Mouse (Mus musculus) adrenal gland, adult 18-20 months (tissue): Measurements from ENCODE around the gene Sirt3. TPM values are rescaled to one million over a fixed set of nuclear protein-coding genes. Genes with fewer than 3 reads are reported as not detected.
"Not testable (repeated sequence)": the region's sequence is repeated elsewhere in the genome, so short reads cannot be mapped to it uniquely, and the experiment has no call there.

Source experiments
- DNase-seq, 2 experiments: peaks; one replicate each; pipeline ENCODE4 v3.0.0; 2021 to 2022; ENCODE audit warnings: low spot score in 2 of 2
- total RNA-seq, 2 experiments: library from RNA; stranded (reverse); gene quantifications; 1 replicate in 1 of 2; 2 replicates in 1 of 2; pipeline ENCODE4 v1.2.3; 2021

Gene Sirt3
- total RNA-seq, 2 experiments from 2014 or later, result 28.6 to 45.7 TPM

DNA sequence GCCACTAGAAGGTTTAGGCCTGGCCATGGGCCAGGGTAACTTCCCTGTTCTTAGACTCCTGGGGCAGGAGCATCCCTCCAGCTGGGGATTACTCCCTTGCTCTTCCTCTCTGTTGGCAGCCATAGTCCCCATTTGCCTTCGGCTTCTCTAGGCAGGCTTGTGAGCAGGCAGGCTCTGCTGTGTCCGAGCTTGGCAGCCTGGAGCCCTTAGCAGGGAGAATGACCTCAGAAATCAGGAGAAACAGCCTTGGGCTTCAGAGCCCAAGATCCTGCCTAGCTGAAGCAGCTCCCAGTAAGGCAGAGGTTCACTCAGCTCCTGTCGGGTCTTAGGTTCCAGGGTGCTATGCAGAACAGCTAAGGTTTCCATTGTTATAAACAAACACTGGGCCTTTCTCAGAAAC is 17.0 kb upstream of the Sirt3 start:
- no peak for DNase-seq

- no peak for DNase-seq
Measured at GRCm38 (mm10) chr7:140897863-140898262, 15.8 kb upstream of the Sirt3 start.

GRCm38 (mm10) chr7:140894611-140895010 is 12.5 kb upstream of the Sirt3 start:
- DNase-seq, result no peak

DNA sequence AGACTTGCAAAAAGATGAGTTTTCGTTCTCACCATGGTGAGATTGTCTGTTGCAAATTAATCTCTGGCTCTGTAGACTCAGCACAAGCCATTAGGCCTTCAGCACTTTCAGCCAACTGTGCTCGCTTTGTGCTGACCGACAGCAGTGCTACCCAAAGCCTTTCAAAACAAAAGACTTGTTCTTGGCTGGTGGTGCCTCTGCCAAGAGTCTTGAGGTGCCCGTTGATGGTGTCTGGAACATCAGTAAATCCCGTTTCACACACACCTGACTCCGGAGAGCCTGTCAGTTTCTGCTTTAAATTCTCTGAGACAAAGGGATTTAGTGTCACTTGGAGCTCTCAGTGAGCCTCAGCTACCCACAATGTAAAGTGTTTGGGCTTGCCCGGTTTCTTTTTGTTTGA is 11.9 kb upstream of the Sirt3 start:
- no peak for DNase-seq

- not testable (repeated sequence) for DNase-seq
Measured at GRCm38 (mm10) chr7:140890636-140891035, 8.5 kb upstream of the Sirt3 start.

GRCm38 (mm10) chr7:140882469-140882803 is 327 bp upstream of the Sirt3 start:
- no peak for DNase-seq

GRCm38 (mm10) chr7:140880865-140881515 is 1.1 kb downstream of the Sirt3 start:
- no peak for DNase-seq

- no peak for DNase-seq
Measured at GRCm38 (mm10) chr7:140880419-140880818, 1.7 kb downstream of the Sirt3 start.

GRCm38 (mm10) chr7:140879355-140879754 is 2.8 kb downstream of the Sirt3 start:
- DNase-seq, result no peak

- no peak for DNase-seq
Measured at GRCm38 (mm10) chr7:140877364-140877763, 4.7 kb downstream of the Sirt3 start.

DNA sequence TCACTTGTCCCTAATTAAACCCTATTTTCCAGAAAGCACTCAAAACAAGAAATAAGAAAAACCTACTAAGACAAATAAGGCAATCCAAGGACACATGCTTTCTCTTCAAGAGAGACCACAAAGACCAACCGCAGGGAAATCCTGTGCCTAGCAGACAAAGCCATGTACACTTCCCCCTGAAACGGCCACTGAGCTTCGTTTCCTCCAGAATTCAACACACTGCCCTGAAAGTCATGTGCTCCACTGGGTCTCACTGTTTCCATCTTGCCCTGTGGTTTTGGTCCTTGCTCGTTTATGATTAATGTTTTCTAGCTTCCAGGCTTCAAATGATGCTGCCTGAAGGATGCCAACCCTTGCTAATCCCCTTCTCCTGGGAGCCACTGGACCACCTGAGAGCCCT is 7.9 kb downstream of the Sirt3 start:
- DNase-seq, result no peak

DNA sequence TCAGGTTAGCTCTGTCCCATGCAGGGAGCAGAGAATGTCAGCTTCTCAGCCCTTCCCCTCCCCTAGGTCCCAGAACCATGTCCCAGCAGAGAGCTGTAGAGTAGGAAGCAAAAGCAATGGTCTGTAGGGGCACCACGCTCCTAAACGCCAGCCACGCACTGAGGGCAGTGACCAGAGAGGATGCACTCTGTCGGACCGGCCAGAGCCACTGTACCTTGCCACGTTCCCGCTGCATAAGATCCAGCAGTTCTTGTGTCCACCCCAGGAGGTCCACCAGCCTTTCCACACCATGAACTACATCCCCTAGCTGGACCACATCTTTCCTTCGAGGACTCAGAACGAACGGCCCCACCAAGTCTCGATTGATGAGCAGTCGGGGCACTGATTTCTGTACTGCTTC is 17.3 kb downstream of the Sirt3 start:
- DNase-seq, result no peak

GRCm38 (mm10) chr7:140860728-140861127 is 21.4 kb downstream of the Sirt3 start:
- no peak for DNase-seq

GRCm38 (mm10) chr7:140859997-140860396 is 22.1 kb downstream of the Sirt3 start:
- DNase-seq, result no peak

- no peak for DNase-seq
Measured at GRCm38 (mm10) chr7:140858746-140859145, 23.4 kb downstream of the Sirt3 start.

- no peak for DNase-seq
Measured at GRCm38 (mm10) chr7:140857550-140858505, 24.3 kb downstream of the Sirt3 start, which contains the start of gene Bet1l. Gene Bet1l, minus strand, starts transcription at chr7:140857577.

GRCm38 (mm10) chr7:140856785-140857549 is 25.1 kb downstream of the Sirt3 start, which contains the start of gene Ric8a:
Gene Ric8a, plus strand, starts transcription at chr7:140856957.
- DNase-seq, result peak; percentile 87 to 89

- peak; percentile 70 to 80 for DNase-seq
Measured at GRCm38 (mm10) chr7:140855860-140856784, 26.0 kb downstream of the Sirt3 start, which contains the start of gene Gm45785. Gene Gm45785, minus strand, starts transcription at chr7:140856331.

DNA sequence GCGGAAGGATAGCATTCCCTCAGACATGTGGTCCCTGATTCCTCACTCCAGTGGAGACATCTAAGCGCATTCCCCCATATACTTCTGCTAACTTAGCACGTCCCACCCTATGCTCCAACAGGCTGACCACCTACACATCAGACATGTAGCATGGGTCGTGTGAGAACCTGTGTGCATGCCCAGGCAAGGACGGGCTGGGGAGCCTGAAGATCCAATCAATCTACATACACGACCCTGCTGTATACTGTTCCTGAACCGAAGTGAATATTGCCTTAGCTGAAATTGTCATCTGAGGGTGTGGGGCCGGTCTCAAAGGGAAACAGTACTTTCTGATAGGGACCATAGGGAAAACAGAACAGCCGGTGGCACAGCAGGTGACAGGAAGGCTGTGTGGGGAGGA is 26.9 kb downstream of the Sirt3 start:
- no peak for DNase-seq

DNA sequence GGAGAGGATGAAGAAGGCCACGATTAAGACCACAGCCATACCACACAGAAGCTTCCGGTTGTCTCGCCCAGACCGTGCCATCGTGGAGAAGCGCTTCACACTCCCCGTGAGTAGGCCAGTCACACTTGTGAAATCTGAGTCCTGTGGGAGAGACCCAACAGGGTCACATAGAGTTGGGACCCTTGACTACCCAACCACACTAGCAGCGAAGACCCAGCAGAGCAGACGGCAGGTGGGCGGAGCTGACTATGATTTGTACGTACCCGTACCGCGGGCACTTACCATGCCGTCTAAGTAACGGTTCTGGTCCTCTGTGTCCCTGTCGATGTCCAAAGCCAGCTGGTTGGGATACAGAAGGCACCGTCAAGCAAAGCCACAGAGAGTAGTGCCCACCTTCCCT is 27.6 kb downstream of the Sirt3 start:
- DNase-seq, result no peak
